Mouse (Mus musculus): ENCODE measurements around the gene Tbc1d10a. TPM values are rescaled to one million over a fixed set of nuclear protein-coding genes. Genes with fewer than 3 reads are reported as not detected.

Gene Tbc1d10a
- polyA plus RNA-seq, 1 experiment from 2014 or later: 33.4 TPM

DNA sequence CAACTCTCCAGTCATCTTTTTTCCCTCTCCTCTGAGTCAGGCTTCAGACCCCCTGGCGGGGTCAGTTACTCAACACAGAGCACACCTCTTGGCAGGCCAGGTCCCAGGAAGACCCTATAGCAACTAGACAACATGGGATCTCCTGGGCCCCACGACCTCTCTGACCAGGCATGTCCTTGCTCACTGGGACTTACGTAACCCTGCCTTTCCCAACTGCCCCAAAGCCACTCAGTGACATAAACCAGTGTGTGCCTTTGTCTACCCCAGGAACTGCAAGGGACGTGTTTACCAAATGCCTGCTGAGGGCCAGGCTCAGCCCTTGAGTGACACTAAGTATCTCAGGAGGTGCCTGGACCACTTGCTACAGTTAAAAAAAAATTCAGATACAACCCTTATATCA, 43.3 kb downstream of the Tbc1d10a start:
- WGBS: 70% methylated on average over 4 of the region's 4 CpGs
- Histone ChIP-seq H3K4me1 (replicated peaks; ENCODE audit: control insufficient read depth, insufficient read depth, low read length) (no peaks in the 10 kb centered on the region), H3K4me2 (ENCODE audit: low read length) (no peak overlapping the region), H3K36me3 (ENCODE audit: control insufficient read depth, insufficient read depth) (no peaks in the 10 kb centered on the region), H3K4me3 (replicated peaks; ENCODE audit: low read length) (no peak overlapping the region), H3K9ac (replicated peaks; ENCODE audit: low read depth, low read length) (no peak overlapping the region), H3K27me3 (replicated peaks; ENCODE audit: control insufficient read depth, insufficient read depth, low read length) (no peaks in the 10 kb centered on the region), H3K27ac (ENCODE audit: low read length) (no peak overlapping the region), H3K9me3 (ENCODE audit: control insufficient read depth, low read length) (no peaks in the 10 kb centered on the region)
- no peak for ATAC-seq

DNA sequence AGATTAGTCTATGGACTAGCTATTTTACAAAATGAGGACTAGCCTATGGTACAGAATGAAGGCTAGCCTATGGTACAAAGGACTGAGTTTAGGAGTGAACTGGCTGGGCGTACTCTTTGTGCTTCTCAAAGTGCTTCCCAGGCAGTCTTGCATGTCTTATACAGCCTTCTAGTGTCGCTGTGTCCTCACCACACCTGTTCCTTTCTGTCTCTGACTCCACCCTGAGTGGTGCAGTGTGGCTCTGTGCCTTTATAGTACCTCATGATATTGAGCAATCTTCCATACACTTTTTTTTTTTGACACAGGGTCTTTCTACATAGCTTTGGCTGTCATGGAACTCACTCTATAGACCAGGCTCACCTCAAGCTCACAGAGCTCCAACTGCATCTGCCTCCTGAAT, 44.8 kb downstream of the Tbc1d10a start:
- Histone ChIP-seq H3K27me3 (replicated peaks; ENCODE audit: control insufficient read depth, insufficient read depth, low read length) (no peaks in the 10 kb centered on the region), H3K36me3 (ENCODE audit: control insufficient read depth, insufficient read depth) (no peaks in the 10 kb centered on the region), H3K9me3 (ENCODE audit: control insufficient read depth, low read length) (no peaks in the 10 kb centered on the region), H3K27ac (ENCODE audit: low read length) (no peak overlapping the region), H3K4me3 (replicated peaks; ENCODE audit: low read length) (no peak overlapping the region), H3K9ac (replicated peaks; ENCODE audit: low read depth, low read length) (no peak overlapping the region), H3K4me2 (ENCODE audit: low read length) (no peak overlapping the region), H3K4me1 (replicated peaks; ENCODE audit: control insufficient read depth, insufficient read depth, low read length) (no peaks in the 10 kb centered on the region)
- ATAC-seq: no peak
- WGBS: 90% methylated on average over 2 of the region's 2 CpGs

DNA sequence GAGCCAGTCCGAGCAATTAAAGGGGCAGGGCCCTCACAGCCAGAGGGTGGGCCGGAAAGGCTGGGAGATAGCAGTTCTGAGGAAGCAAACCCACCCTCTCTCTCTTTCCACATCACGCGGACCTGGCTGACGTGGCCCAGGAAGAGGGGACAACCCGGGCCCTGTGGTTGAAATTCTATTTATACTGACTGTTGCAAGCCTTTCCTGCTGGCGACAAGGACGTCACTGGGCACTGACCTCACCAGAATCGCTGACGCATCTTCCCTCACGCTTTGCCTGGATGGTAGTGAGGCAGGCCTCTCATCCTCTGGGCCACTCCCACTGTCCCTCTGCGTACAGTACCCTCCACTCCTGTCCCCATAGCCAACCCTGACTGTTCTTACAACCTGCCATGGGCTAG, 46.1 kb downstream of the Tbc1d10a start:
- WGBS: 68% methylated on average over 12 of the region's 12 CpGs
- no peaks in the 10 kb centered on the region for H3K4me1 ChIP-seq (replicated peaks; ENCODE audit: control insufficient read depth, insufficient read depth, low read length)
- no peaks in the 10 kb centered on the region for H3K9me3 ChIP-seq (ENCODE audit: control insufficient read depth, low read length)
- H3K9ac ChIP-seq (replicated peaks; ENCODE audit: low read depth, low read length): no peak overlapping the region
- H3K36me3 ChIP-seq (ENCODE audit: control insufficient read depth, insufficient read depth): no peaks in the 10 kb centered on the region
- no peaks in the 10 kb centered on the region for H3K27me3 ChIP-seq (replicated peaks; ENCODE audit: control insufficient read depth, insufficient read depth, low read length)
- H3K4me3 ChIP-seq (replicated peaks; ENCODE audit: low read length): no peak overlapping the region
- no peak overlapping the region for H3K27ac ChIP-seq (ENCODE audit: low read length)
- no peak for ATAC-seq
- H3K4me2 ChIP-seq (ENCODE audit: low read length): no peak overlapping the region

DNA sequence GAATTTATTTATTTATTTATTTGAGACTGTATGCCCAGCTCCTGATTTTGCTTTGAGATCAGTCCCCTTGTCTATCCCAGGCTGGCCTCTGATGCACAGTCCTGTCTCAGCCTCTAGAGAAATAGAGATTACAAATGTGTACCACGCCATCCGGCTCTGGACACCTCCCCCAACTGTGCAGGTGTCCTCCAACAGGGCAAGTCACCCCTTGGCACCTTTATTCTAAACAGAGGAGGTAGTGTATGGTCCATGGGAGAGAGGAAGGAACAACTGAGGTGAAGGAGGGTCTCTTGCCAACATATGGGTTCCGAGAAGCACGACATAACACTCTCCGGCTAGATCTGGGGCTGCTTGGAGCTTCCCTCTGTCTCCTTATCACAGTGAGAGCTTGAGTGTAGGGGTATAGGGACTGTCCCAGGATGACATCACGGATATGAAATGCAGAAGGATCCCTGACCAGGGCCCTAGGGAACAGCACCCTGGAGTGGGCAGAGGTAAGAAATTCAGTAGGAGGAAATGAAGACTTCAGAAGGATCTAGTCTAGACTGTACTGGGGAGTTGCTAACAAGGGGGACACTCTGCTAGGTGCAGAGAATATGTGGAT, 48.6 kb downstream of the Tbc1d10a start:
- Histone ChIP-seq H3K4me2 (ENCODE audit: low read length) (no peak overlapping the region), H3K36me3 (ENCODE audit: control insufficient read depth, insufficient read depth) (no peaks in the 10 kb centered on the region), H3K4me3 (replicated peaks; ENCODE audit: low read length) (no peak overlapping the region), H3K9me3 (ENCODE audit: control insufficient read depth, low read length) (no peaks in the 10 kb centered on the region), H3K4me1 (replicated peaks; ENCODE audit: control insufficient read depth, insufficient read depth, low read length) (no peaks in the 10 kb centered on the region), H3K27ac (ENCODE audit: low read length) (no peak overlapping the region), H3K9ac (replicated peaks; ENCODE audit: low read depth, low read length) (no peak overlapping the region), H3K27me3 (replicated peaks; ENCODE audit: control insufficient read depth, insufficient read depth, low read length) (no peaks in the 10 kb centered on the region)
- 93% methylated on average over 6 of the region's 6 CpGs for WGBS
- no peak for ATAC-seq

DNA sequence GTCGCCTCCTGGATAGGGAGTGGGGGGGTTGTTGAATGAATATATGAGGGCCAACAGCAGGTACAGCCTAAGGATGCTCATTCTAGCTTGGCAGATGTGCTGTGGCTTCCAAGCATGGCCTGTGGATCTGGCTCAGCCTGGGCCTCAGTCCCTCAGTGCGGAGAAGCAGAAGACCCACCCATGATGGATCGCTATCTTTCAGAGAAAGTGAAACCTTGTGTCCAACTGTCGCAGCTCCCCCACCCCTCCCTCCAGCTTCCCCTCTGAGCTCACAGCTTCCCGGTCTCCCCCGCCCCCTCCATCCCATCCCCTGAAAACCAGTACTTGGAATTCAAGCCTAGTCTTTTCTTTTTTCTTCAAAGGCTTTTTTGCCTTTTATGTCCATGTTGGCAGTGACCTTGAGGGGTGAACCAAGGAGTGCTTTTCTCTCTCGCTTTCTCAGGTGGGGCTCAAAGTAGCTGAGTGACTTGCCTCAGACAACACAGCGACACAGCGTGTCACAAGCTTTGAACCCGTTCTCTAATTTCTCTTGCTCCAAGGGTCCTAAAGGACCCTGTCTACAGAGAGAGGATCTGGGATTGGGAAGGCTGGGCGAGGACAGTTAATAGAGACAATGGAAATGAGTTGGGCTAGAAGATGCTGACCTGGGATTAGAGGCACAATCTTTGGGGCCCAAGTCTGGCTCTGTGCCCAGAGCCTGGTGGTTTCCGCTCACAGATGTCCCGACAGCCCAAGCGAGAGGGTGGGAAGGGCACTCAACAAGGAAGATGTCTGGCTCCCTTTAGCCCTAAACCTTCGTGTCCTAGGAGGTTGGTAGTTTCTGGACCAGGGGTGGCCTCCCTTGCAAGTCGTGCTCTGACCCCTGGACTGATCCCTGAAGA, 49.3 kb downstream of the Tbc1d10a start, which contains the start of gene Osm:
Gene Osm (plus strand): TSS at position 756 of the 881 bp plus-strand sequence.
- Histone ChIP-seq H3K27ac (ENCODE audit: low read length) (no peak within 1 kb of the TSS), H3K9ac (replicated peaks; ENCODE audit: low read depth, low read length) (no peak within 1 kb of the TSS), H3K36me3 (ENCODE audit: control insufficient read depth, insufficient read depth) (no peaks in the 10 kb centered on the region), H3K4me2 (ENCODE audit: low read length) (no peak within 1 kb of the TSS), H3K4me3 (replicated peaks; ENCODE audit: low read length) (no peak within 1 kb of the TSS), H3K4me1 (replicated peaks; ENCODE audit: control insufficient read depth, insufficient read depth, low read length) (no peaks in the 10 kb centered on the region), H3K27me3 (replicated peaks; ENCODE audit: control insufficient read depth, insufficient read depth, low read length) (no peaks in the 10 kb centered on the region), H3K9me3 (ENCODE audit: control insufficient read depth, low read length) (no peaks in the 10 kb centered on the region)
- 67% methylated on average over 16 of the region's 16 CpGs for WGBS
- no peak for ATAC-seq

DNA sequence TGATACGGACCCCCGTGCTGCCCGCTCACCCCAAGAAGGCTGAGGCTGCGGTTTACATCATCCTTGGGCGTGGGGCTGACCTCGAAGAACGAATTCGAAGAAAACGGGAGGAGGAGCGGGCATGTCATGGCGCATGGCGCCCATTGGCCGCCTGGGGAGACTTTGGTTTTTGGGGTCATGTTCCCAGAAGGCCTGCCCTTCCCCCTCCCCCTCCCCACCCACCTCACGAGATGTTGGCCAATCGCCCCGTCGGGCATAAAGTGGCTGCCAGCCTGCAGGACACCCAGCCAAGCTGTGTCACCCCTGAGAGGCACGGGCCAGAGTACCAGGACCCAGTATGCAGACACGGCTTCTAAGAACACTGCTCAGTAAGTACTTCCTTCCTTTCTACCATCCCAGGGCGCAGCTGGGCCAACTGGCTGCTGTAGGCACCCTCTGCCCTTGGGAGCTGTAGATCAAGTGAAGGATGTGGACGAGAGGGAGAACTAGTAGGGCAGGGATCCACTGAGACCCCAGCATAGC, 50.0 kb downstream of the Tbc1d10a start:
- WGBS: 92% methylated on average over 21 of the region's 21 CpGs
- Histone ChIP-seq H3K4me2 (ENCODE audit: low read length) (no peak overlapping the region), H3K27me3 (replicated peaks; ENCODE audit: control insufficient read depth, insufficient read depth, low read length) (no peaks in the 10 kb centered on the region), H3K9me3 (ENCODE audit: control insufficient read depth, low read length) (no peaks in the 10 kb centered on the region), H3K4me1 (replicated peaks; ENCODE audit: control insufficient read depth, insufficient read depth, low read length) (no peaks in the 10 kb centered on the region), H3K4me3 (replicated peaks; ENCODE audit: low read length) (no peak overlapping the region), H3K27ac (ENCODE audit: low read length) (no peak overlapping the region), H3K9ac (replicated peaks; ENCODE audit: low read depth, low read length) (no peak overlapping the region), H3K36me3 (ENCODE audit: control insufficient read depth, insufficient read depth) (no peaks in the 10 kb centered on the region)
- no peak for ATAC-seq

DNA sequence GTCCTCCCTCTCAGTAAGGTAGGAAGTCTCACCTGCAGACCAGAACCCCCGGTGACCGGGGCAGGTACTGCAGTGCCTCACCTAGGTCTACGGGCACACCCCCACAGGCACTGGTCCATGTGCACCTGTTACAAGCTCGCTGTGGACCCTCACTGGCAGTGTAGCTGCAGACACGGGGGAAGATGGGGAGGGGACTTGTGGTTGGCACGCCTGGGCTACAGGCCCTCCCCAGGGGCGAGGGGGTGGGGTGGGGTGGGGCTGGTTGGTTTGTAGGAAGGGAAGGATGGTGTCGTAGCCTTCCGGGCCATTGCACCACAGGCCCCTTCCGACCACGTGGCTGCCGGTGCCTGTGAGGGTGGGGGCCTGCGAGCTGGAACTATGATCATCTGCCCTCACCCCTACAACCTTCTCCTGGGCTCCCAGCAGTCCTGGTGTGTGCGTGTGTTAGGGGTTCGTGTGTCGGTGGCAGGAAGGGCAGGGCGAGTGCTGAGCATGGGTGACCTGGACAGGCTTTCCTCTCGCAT, 50.9 kb downstream of the Tbc1d10a start:
- no peak overlapping the region for H3K4me2 ChIP-seq (ENCODE audit: low read length)
- H3K9me3 ChIP-seq (ENCODE audit: control insufficient read depth, low read length): no peaks in the 10 kb centered on the region
- no peaks in the 10 kb centered on the region for H3K4me1 ChIP-seq (replicated peaks; ENCODE audit: control insufficient read depth, insufficient read depth, low read length)
- no peak for ATAC-seq
- 87% methylated on average over 17 of the region's 18 CpGs for WGBS
- H3K27ac ChIP-seq (ENCODE audit: low read length): no peak overlapping the region
- no peak overlapping the region for H3K9ac ChIP-seq (replicated peaks; ENCODE audit: low read depth, low read length)
- no peaks in the 10 kb centered on the region for H3K36me3 ChIP-seq (ENCODE audit: control insufficient read depth, insufficient read depth)
- no peak overlapping the region for H3K4me3 ChIP-seq (replicated peaks; ENCODE audit: low read length)
- no peaks in the 10 kb centered on the region for H3K27me3 ChIP-seq (replicated peaks; ENCODE audit: control insufficient read depth, insufficient read depth, low read length)

DNA sequence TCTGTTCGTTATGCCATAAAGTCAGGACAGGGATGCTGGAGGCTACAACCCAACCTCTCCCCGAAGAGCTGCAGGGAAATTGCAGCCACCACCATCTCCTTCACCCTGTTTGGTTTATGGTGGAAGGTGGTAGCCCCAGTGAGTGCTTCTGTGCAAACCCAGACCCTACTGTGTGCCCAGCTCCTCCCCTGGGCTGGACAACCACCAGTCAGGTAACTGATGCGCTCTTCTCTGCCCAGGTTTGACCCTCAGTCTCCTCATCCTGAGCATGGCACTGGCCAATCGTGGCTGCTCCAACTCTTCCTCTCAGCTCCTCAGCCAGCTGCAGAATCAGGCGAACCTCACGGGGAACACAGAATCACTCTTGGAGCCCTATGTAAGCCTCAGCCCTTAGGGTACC, 51.6 kb downstream of the Tbc1d10a start:
- Histone ChIP-seq H3K9me3 (ENCODE audit: control insufficient read depth, low read length) (no peaks in the 10 kb centered on the region), H3K9ac (replicated peaks; ENCODE audit: low read depth, low read length) (no peak overlapping the region), H3K27me3 (replicated peaks; ENCODE audit: control insufficient read depth, insufficient read depth, low read length) (no peaks in the 10 kb centered on the region), H3K27ac (ENCODE audit: low read length) (no peak overlapping the region), H3K4me3 (replicated peaks; ENCODE audit: low read length) (no peak overlapping the region), H3K36me3 (ENCODE audit: control insufficient read depth, insufficient read depth) (no peaks in the 10 kb centered on the region), H3K4me2 (ENCODE audit: low read length) (no peak overlapping the region), H3K4me1 (replicated peaks; ENCODE audit: control insufficient read depth, insufficient read depth, low read length) (no peaks in the 10 kb centered on the region)
- 87% methylated on average over 6 of the region's 6 CpGs for WGBS
- no peak for ATAC-seq

DNA sequence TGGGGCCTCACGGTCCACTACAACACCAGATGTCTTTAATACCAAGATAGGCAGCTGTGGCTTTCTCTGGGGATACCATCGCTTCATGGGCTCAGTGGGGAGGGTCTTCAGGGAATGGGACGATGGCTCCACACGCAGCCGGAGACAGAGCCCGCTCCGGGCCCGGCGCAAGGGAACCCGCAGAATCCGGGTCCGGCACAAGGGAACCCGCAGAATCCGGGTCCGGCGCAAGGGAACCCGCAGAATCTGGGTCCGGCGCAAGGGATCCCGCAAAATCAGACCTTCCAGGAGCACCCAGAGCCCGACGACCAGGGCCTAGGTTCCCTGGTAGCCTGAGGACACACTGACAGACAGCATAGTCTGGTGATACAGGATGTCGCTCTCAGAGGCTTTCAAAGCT, 53.1 kb downstream of the Tbc1d10a start:
- H3K36me3 ChIP-seq (ENCODE audit: control insufficient read depth, insufficient read depth): no peaks in the 10 kb centered on the region
- H3K9ac ChIP-seq (replicated peaks; ENCODE audit: low read depth, low read length): no peak overlapping the region
- ATAC-seq: no peak
- H3K4me1 ChIP-seq (replicated peaks; ENCODE audit: control insufficient read depth, insufficient read depth, low read length): no peaks in the 10 kb centered on the region
- H3K4me3 ChIP-seq (replicated peaks; ENCODE audit: low read length): no peak overlapping the region
- H3K27me3 ChIP-seq (replicated peaks; ENCODE audit: control insufficient read depth, insufficient read depth, low read length): no peaks in the 10 kb centered on the region
- WGBS: 94% methylated on average over 23 of the region's 23 CpGs
- no peak overlapping the region for H3K27ac ChIP-seq (ENCODE audit: low read length)
- H3K9me3 ChIP-seq (ENCODE audit: control insufficient read depth, low read length): no peaks in the 10 kb centered on the region
- no peak overlapping the region for H3K4me2 ChIP-seq (ENCODE audit: low read length)

Measured in forebrain, embryonic 16.5 days (tissue).